Mouse (Mus musculus) C2C12 (cell line): ENCODE data around the gene Znhit1. TPM values are rescaled to one million over a fixed set of nuclear protein-coding genes. Genes with fewer than 3 reads are reported as not detected.
"Not testable (repeated sequence)": the region's sequence is repeated elsewhere in the genome, so short reads cannot be mapped to it uniquely, and the experiment has no call there.

Experiments used
- H3K27me3 ChIP-seq: one replicate; pipeline ENCODE4 v1.6.1; 2011; ENCODE audit not compliant: control insufficient read depth, insufficient read depth, insufficient read length
- H3K36me3 ChIP-seq: one replicate; pipeline ENCODE4 v1.6.1; 2011; ENCODE audit not compliant: control insufficient read depth, insufficient read depth
- H3K4me3 ChIP-seq: one replicate; pipeline ENCODE4 v1.5.1; 2011; ENCODE audit warnings: mild to moderate bottlenecking, control low read depth; ENCODE audit not compliant: poor library complexity, insufficient read depth, severe bottlenecking
- H3K79me2 ChIP-seq: one replicate; pipeline ENCODE4 v1.6.1; 2011; ENCODE audit not compliant: control insufficient read depth, insufficient read depth
- H3K79me3 ChIP-seq: one replicate; pipeline ENCODE4 v1.6.1; 2011; ENCODE audit warnings: low read depth, control low read depth
- H3ac ChIP-seq: one replicate; pipeline ENCODE3; 2011; ENCODE audit warnings: low read depth; ENCODE audit not compliant: control insufficient read depth, insufficient read length
- CEBPB ChIP-seq: IDR thresholded peaks from one replicate; pipeline ENCODE4 v1.6.1; 2011; ENCODE audit warnings: low read depth, mild to moderate bottlenecking, control low read depth, moderate library complexity
- CTCF ChIP-seq: IDR thresholded peaks from one replicate; pipeline ENCODE4 v1.5.1; 2011; ENCODE audit not compliant: control insufficient read depth, insufficient read depth, insufficient read length
- FOSL1 ChIP-seq: IDR thresholded peaks from one replicate; pipeline ENCODE4 v1.8.0; 2011; ENCODE audit warnings: mild to moderate bottlenecking, low read length; ENCODE audit not compliant: poor library complexity, insufficient read depth, severe bottlenecking
- MAX ChIP-seq: IDR thresholded peaks from one replicate; pipeline ENCODE4 v1.6.1; 2011; ENCODE audit warnings: mild to moderate bottlenecking, control low read depth
- MYOD1 ChIP-seq: IDR thresholded peaks from one replicate; pipeline ENCODE4 v1.6.1; 2011; ENCODE audit warnings: low read depth; ENCODE audit not compliant: control insufficient read depth, insufficient read length
- MYOG ChIP-seq: IDR thresholded peaks from one replicate; pipeline ENCODE4 v1.6.1; 2011; ENCODE audit not compliant: control insufficient read depth, insufficient read length; ENCODE audit errors: extremely low read depth
- USF1 ChIP-seq: IDR thresholded peaks from one replicate; pipeline ENCODE4 v1.6.1; 2011; ENCODE audit warnings: low read depth, mild to moderate bottlenecking, control low read depth, moderate library complexity
- polyA plus RNA-seq: library from polyadenylated mRNA; unstranded; fragments of >200 nt; fragmentation: generic; extraction: Trizol; gene quantifications from one replicate; pipeline ENCODE4 v1.2.1, GENCODE M21; 2012; ENCODE audit warnings: missing spikeins

Znhit1 gene
- polyA plus RNA-seq, 1 experiment: 101 TPM

- Histone ChIP-seq H3K36me3 (peaks cover 9% of the 10 kb centered on the region), H3K4me3 (no peak overlapping the region), H3ac (no peak overlapping the region), H3K27me3 (no peaks in the 10 kb centered on the region), H3K79me3 (peaks cover 27% of the 10 kb centered on the region), H3K79me2 (peaks cover 67% of the 10 kb centered on the region)
- TF ChIP-seq USF1 (no peak), CTCF (no peak), MAX (no peak), MYOG (no peak)
These were observed 32.2 kb downstream of the Znhit1 start for GRCm38 (mm10) chr5:136955622-136956021.

GRCm38 (mm10) chr5:136953440-136953951 lies 34.3 kb downstream of the Znhit1 start:
- Histone ChIP-seq H3K79me2 (peaks cover 49% of the 10 kb centered on the region), H3K4me3 (peak overlapping the region; percentile 79), H3K27me3 (no peaks in the 10 kb centered on the region), H3K79me3 (peaks cover 27% of the 10 kb centered on the region), H3ac (peak overlapping the region; percentile 94), H3K36me3 (peaks cover 9% of the 10 kb centered on the region)
- no peak for TF ChIP-seq MAX
- TF ChIP-seq MYOD1: no peak
- no peak for TF ChIP-seq CTCF
- TF ChIP-seq CEBPB: no peak
- TF ChIP-seq USF1: no peak
- TF ChIP-seq MYOG: no peak
- no peak for TF ChIP-seq FOSL1

GRCm38 (mm10) chr5:136953015-136953414 lies 34.8 kb downstream of the Znhit1 start, which contains the start of gene Fis1:
TSS of gene Fis1 (plus strand) at chr5:136953275.
- Histone ChIP-seq H3ac (peak within 1 kb of the TSS; percentile 94), H3K27me3 (no peaks in the 10 kb centered on the region), H3K4me3 (peak within 1 kb of the TSS; percentile 79), H3K36me3 (peaks cover 9% of the 10 kb centered on the region), H3K79me3 (peaks cover 27% of the 10 kb centered on the region), H3K79me2 (peaks cover 49% of the 10 kb centered on the region)
- TF ChIP-seq CEBPB (no peak), USF1 (no peak), MAX (peak; percentile 56), FOSL1 (no peak), MYOD1 (no peak), CTCF (no peak), MYOG (no peak)

- Histone ChIP-seq H3ac (no peak overlapping the region), H3K27me3 (no peaks in the 10 kb centered on the region), H3K36me3 (peaks cover 9% of the 10 kb centered on the region), H3K4me3 (no peak overlapping the region), H3K79me3 (peaks cover 22% of the 10 kb centered on the region), H3K79me2 (peaks cover 41% of the 10 kb centered on the region)
- no peak for TF ChIP-seq CEBPB
- TF ChIP-seq MAX: no peak
- TF ChIP-seq FOSL1: no peak
These were observed 35.7 kb downstream of the Znhit1 start for GRCm38 (mm10) chr5:136952153-136952552.

GRCm38 (mm10) chr5:136950521-136950920 lies 37.3 kb downstream of the Znhit1 start:
- peaks cover 25% of the 10 kb centered on the region for H3K79me2 ChIP-seq

GRCm38 (mm10) chr5:136949551-136950336 lies 38.1 kb downstream of the Znhit1 start:
- H3K27me3 ChIP-seq, H3ac ChIP-seq, H3K36me3 ChIP-seq, H3K4me3 ChIP-seq: not testable (repeated sequence)
- Histone ChIP-seq H3K79me2 (peaks cover 17% of the 10 kb centered on the region), H3K79me3 (peaks cover 13% of the 10 kb centered on the region)

More at GRCm38 (mm10) chr5:136950521-136950920, 37.3 kb downstream of the Znhit1 start:
- Histone ChIP-seq H3K27me3 (no peaks in the 10 kb centered on the region), H3K4me3 (no peak overlapping the region), H3K79me3 (peaks cover 16% of the 10 kb centered on the region), H3K36me3 (peaks cover 4% of the 10 kb centered on the region), H3ac (no peak overlapping the region)
- TF ChIP-seq MYOD1 (no peak), CTCF (no peak), CEBPB (no peak), MYOG (no peak), FOSL1 (no peak), MAX (no peak), USF1 (no peak)
